Mouse (Mus musculus) erythroblast, embryonic 14.5 days (primary cell): ENCODE data around the gene Tcp11l2.

Source experiments
- GATA1 ChIP-seq: IDR thresholded peaks from 2 replicates; pipeline ENCODE4 v1.6.1; 2012; ENCODE audit warnings: low read length, inconsistent platforms, mixed read lengths
- TAL1 ChIP-seq: IDR thresholded peaks from 3 replicates; pipeline ENCODE4 v1.6.1; 2012; ENCODE audit warnings: low read length, inconsistent platforms, mixed read lengths

- TF ChIP-seq GATA1: no peak
- TF ChIP-seq TAL1: no peak
Observed at GRCm38 (mm10) chr10:84571052-84571639, 5.3 kb upstream of the Tcp11l2 start.
